Mouse (Mus musculus): ENCODE data around the gene Acox2. TPM values are rescaled to one million over a fixed set of nuclear protein-coding genes. Genes with fewer than 3 reads are reported as not detected.
A peak's percentile ranks its signal among the peaks of the same experiment; 100 is the strongest.

The Acox2 gene
- polyA plus RNA-seq, 1 experiment from 2014 or later = 0.11 TPM

DNA sequence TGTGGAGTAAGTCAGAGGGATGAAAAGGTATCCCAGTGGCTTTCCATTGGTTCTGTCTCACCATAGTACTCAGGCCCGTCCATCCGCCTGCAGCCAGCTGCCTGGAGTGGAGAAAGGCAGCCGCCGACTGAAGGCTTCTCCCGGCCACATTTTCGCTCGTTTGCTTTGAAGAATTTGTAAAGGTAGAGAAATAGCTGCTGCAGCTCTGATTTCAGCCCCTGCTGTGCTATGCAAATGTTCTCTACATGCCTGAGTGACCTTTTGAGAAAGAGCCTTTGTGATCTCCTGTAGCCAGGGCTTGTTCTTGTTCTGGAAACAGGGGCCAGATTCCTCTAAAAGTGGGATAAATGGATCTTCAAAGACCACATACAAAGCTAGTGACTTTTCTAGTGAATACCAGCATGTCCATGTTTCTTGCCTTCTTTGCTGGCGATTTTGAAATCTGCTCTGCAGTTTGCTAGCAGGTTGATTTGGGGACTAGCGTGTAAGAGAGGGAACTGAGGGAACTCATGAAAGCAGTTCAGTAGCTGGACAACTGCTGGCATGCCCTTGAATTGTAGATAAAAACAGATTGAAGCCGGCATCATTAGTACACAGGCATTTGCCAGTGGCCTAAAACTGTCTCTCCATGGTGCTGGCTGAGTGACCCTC lies 40.3 kb downstream of the Acox2 start:
- peaks cover 8% of the 10 kb centered on the region for H3K36me3 ChIP-seq
- 35% methylated on average over 10 of the region's 10 CpGs for WGBS
- H3K9me3 ChIP-seq (replicated peaks) = no peaks in the 10 kb centered on the region
- no peak for DNase-seq (ENCODE audit: low spot score)
- H3K27me3 ChIP-seq (ENCODE audit: low read depth, poor library complexity, severe bottlenecking) = peaks cover 6% of the 10 kb centered on the region; the same call in 1 of the 2 replicates
- no peak overlapping the region for H3K27ac ChIP-seq
- H3K4me3 ChIP-seq = no peak overlapping the region
- H3K4me1 ChIP-seq = peaks cover 35% of the 10 kb centered on the region

DNA sequence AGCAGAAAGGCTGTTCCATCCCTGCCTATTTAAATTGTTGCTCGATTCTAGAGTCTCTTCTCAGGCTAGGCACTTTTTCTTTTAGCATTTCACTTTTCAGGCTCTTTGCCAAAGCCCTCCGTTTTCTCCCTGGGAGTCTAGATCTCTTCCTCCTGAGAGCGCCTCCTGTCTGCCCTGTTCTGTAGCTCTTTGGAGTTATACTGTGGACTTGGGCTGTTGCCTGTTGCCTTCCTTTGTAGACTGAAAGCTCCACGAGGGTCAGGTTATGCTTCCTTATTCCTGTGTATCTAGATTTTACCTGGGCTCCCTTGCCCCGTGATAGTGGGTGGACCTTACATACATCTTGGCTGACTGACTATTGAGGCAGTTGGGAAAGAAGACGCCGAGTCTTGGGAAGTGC lies 40.9 kb downstream of the Acox2 start:
- H3K27ac ChIP-seq = no peak overlapping the region
- peaks cover 8% of the 10 kb centered on the region for H3K36me3 ChIP-seq
- H3K4me3 ChIP-seq = no peak overlapping the region
- 70% methylated on average over 7 of the region's 7 CpGs for WGBS
- no peaks in the 10 kb centered on the region for H3K9me3 ChIP-seq (replicated peaks)
- H3K27me3 ChIP-seq (ENCODE audit: low read depth, poor library complexity, severe bottlenecking) = peaks cover 6% of the 10 kb centered on the region; the same call in 1 of the 2 replicates
- no peak for DNase-seq (ENCODE audit: low spot score)
- H3K4me1 ChIP-seq = peaks cover 35% of the 10 kb centered on the region

DNA sequence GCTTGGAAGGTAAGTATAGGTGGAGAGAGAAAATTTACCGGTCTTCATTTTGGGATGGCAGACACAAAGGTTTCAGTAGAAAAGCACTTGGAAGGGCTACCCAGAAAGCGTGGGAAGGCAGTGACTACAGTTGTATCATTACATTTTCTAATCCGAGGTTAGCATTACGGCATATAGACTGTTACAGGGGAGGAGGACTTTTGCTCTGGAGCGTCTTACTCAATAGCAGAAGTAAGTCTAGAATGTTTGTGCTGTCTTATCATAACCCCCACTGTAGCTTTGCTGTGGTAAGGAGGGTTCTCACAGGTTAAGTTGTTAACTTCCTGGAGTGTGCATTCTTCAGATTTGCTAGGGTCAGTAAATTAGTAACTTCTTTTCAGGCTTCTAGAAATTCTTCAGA lies 43.1 kb downstream of the Acox2 start:
- H3K9me3 ChIP-seq (replicated peaks) = no peaks in the 10 kb centered on the region
- no peak overlapping the region for H3K27ac ChIP-seq
- peaks cover 35% of the 10 kb centered on the region for H3K4me1 ChIP-seq
- no peak for DNase-seq (ENCODE audit: low spot score)
- peaks cover 6% of the 10 kb centered on the region; the same call in 1 of the 2 replicates for H3K27me3 ChIP-seq (ENCODE audit: low read depth, poor library complexity, severe bottlenecking)
- peak overlapping the region; percentile 81; the same call in 1 of the 2 replicates for H3K4me3 ChIP-seq
- H3K36me3 ChIP-seq = no peaks in the 10 kb centered on the region
- 76% methylated on average over 5 of the region's 5 CpGs for WGBS

DNA sequence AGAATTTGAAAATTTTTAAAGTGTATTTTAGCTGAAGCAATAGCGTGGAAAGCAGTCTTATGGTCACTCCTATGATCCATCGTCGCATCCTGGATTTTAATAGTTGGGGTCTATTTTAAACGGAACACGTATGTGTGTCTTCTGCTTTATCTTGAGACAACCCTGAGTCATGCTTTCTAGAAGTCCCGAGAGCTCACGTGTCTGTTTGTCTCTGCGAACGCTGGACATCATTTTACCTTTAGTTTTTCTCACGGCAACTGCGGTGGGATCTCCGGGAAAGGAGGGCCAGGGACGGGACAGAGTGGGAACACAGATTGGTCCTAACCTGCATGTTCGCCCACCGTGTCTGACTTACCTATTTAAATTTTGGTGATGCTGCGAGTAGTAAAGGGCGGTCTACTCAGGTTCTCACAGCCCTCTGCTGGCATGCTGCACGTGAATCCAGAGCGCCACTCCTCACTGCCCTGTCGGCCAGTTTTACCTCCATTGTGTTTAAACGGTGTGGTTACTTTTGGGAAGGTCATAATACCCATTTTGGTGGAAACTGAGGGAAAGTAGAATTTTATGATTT lies 43.9 kb downstream of the Acox2 start:
- DNase-seq (ENCODE audit: low spot score) = no peak
- no peaks in the 10 kb centered on the region for H3K36me3 ChIP-seq
- H3K4me1 ChIP-seq = peaks cover 35% of the 10 kb centered on the region
- 24% methylated on average over 21 of the region's 21 CpGs for WGBS
- no peaks in the 10 kb centered on the region for H3K9me3 ChIP-seq (replicated peaks)
- peak overlapping the region; percentile 6; the same call in 1 of the 2 replicates for H3K27ac ChIP-seq
- H3K4me3 ChIP-seq = peak overlapping the region; percentile 81
- peaks cover 6% of the 10 kb centered on the region; the same call in 1 of the 2 replicates for H3K27me3 ChIP-seq (ENCODE audit: low read depth, poor library complexity, severe bottlenecking)

DNA sequence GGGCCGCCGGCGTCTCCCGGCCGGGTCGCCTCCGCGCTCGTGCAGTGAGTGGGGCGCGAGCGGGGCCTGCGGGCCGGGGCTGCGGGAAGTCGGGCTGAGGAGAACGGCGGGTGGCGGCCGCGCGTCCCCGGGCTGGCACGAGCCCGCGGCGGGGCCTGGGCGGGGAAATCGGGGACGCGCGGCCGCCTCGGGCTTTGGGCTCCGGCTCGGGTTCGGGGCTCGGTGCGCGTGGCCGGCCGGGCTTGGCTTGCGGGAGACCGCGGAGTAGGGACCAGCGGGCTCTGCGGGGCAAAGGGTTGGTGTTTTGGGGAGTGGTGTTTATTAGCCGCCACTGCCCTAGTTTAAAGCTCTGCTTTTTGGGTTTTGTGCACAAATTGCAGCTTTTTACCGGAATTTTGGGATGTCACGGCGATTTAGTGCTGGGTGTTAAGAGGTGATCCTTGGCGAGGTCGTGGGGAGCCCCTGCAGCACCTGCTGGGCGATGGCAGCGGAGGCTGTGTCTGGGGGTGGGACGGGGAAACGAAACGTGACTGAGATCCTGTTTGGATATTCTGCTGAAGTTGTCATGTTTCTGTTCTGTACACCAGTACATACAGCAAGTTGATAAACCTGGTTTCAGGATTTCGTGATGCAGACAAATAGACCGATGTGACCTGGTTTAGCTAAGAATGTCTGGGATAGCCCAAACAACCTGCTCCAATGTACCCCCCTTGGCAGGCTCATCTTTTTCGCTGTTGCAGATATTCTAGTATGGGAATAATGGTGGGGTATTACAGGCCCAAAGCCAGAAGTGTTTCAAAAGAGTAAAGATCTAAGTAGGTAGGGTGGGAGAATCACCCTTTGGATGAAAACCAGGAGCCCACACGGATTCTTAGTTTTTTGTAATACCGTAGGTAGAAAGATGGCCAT lies 44.6 kb downstream of the Acox2 start:
- peak overlapping the region; percentile 96 for H3K27ac ChIP-seq
- H3K27me3 ChIP-seq (ENCODE audit: low read depth, poor library complexity, severe bottlenecking) = peaks cover 6% of the 10 kb centered on the region; the same call in 1 of the 2 replicates
- H3K4me3 ChIP-seq = peak overlapping the region; percentile 81
- peaks cover 39% of the 10 kb centered on the region for H3K4me1 ChIP-seq
- WGBS = 3% methylated on average over 63 of the region's 63 CpGs
- no peaks in the 10 kb centered on the region for H3K9me3 ChIP-seq (replicated peaks)
- peak; percentile 81 for DNase-seq (ENCODE audit: low spot score)
- H3K36me3 ChIP-seq = no peaks in the 10 kb centered on the region

GRCm38 (mm10) chr14:8213803-8214224 lies 45.3 kb downstream of the Acox2 start, which contains the start of gene Kctd6:
Gene Kctd6 (plus strand): TSS chr14:8214140.
- WGBS = under 1% methylated on average over 48 of the region's 49 CpGs
- H3K36me3 ChIP-seq = no peaks in the 10 kb centered on the region
- H3K27me3 ChIP-seq (ENCODE audit: low read depth, poor library complexity, severe bottlenecking) = peaks cover 6% of the 10 kb centered on the region; the same call in 1 of the 2 replicates
- H3K27ac ChIP-seq = peak within 1 kb of the TSS; percentile 96
- peak within 1 kb of the TSS; percentile 81 for H3K4me3 ChIP-seq
- H3K9me3 ChIP-seq (replicated peaks) = no peaks in the 10 kb centered on the region
- peaks cover 40% of the 10 kb centered on the region for H3K4me1 ChIP-seq
- DNase-seq (ENCODE audit: low spot score) = peak; percentile 99

- 82% methylated on average over 2 of the region's 2 CpGs for WGBS
- H3K27me3 ChIP-seq (ENCODE audit: low read depth, poor library complexity, severe bottlenecking) = peaks cover 6% of the 10 kb centered on the region; the same call in 1 of the 2 replicates
- no peak for DNase-seq (ENCODE audit: low spot score)
- no peaks in the 10 kb centered on the region for H3K36me3 ChIP-seq
- H3K4me1 ChIP-seq = peaks cover 35% of the 10 kb centered on the region
- H3K27ac ChIP-seq = no peak overlapping the region
- no peak overlapping the region for H3K4me3 ChIP-seq
- H3K9me3 ChIP-seq (replicated peaks) = no peaks in the 10 kb centered on the region
Measured at GRCm38 (mm10) chr14:8212996-8213395, 46.2 kb downstream of the Acox2 start.

GRCm38 (mm10) chr14:8209896-8210295 lies 49.3 kb downstream of the Acox2 start:
- no peak overlapping the region for H3K27ac ChIP-seq
- H3K36me3 ChIP-seq = no peaks in the 10 kb centered on the region
- peaks cover 34% of the 10 kb centered on the region for H3K4me1 ChIP-seq
- DNase-seq (ENCODE audit: low spot score) = no peak
- no peaks in the 10 kb centered on the region for H3K9me3 ChIP-seq (replicated peaks)
- H3K4me3 ChIP-seq = no peak overlapping the region
- WGBS = 88% methylated on average over 2 of the region's 2 CpGs
- no peaks in the 10 kb centered on the region for H3K27me3 ChIP-seq (ENCODE audit: low read depth, poor library complexity, severe bottlenecking)

DNA sequence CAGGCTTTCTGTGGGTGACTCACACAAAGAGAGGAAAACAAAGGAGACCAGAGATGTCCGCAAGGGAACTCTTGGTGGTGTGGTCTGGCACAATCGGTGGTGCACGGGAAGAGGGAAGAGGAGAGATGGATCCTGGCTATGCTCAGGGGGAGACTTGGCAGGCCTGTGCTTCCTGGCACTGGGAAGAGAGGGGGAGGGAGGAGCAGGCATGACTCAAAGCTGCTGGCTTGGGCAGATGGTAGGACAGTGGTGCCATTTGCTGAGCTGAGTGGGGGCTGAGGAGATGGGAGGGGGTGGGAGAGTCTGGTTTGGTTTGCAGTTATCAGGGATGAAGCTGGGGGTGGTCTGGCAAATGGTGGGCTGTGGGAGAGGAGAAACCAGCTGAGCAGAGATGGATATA lies 50.3 kb downstream of the Acox2 start:
- Histone ChIP-seq H3K36me3 (no peaks in the 10 kb centered on the region), H3K27me3 (ENCODE audit: low read depth, poor library complexity, severe bottlenecking) (no peaks in the 10 kb centered on the region), H3K9me3 (replicated peaks) (no peaks in the 10 kb centered on the region), H3K27ac (peak overlapping the region; percentile 5; the same call in 1 of the 2 replicates), H3K4me1 (peaks cover 27% of the 10 kb centered on the region), H3K4me3 (no peak overlapping the region)
- no peak for DNase-seq (ENCODE audit: low spot score)
- 71% methylated on average over 3 of the region's 3 CpGs for WGBS

DNA sequence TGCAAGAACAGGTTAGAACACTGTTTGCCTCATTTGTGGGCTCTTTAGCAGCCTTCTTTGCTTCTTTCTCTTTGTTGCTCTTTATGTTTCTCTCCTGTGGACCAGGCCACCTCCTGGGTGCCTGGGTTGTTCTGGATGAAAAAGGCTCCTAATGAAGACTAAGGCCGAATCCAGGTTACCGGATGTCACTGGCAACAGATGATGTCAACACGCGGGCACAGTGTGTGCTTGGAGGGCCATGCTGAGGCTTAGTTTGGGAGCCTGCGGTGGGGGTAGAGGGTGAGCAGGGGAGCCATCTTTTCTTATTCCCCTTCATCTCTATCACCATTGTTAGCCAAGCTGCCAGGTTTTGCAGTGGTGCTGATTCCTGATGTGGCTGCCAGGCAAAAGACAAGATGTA lies 51.6 kb downstream of the Acox2 start:
- WGBS = 80% methylated on average over 5 of the region's 5 CpGs
- H3K27ac ChIP-seq = peak overlapping the region; percentile 67
- no peaks in the 10 kb centered on the region for H3K36me3 ChIP-seq
- no peaks in the 10 kb centered on the region for H3K9me3 ChIP-seq (replicated peaks)
- H3K4me1 ChIP-seq = peaks cover 27% of the 10 kb centered on the region
- DNase-seq (ENCODE audit: low spot score) = no peak
- H3K27me3 ChIP-seq (ENCODE audit: low read depth, poor library complexity, severe bottlenecking) = no peaks in the 10 kb centered on the region
- no peak overlapping the region for H3K4me3 ChIP-seq

GRCm38 (mm10) chr14:8207105-8207504 lies 52.0 kb downstream of the Acox2 start:
- H3K9me3 ChIP-seq (replicated peaks) = no peaks in the 10 kb centered on the region
- no peaks in the 10 kb centered on the region for H3K27me3 ChIP-seq (ENCODE audit: low read depth, poor library complexity, severe bottlenecking)
- no peak overlapping the region for H3K4me3 ChIP-seq
- H3K36me3 ChIP-seq = no peaks in the 10 kb centered on the region
- WGBS = 35% methylated on average over 5 of the region's 5 CpGs
- peak overlapping the region; percentile 67 for H3K27ac ChIP-seq
- H3K4me1 ChIP-seq = peaks cover 27% of the 10 kb centered on the region
- DNase-seq (ENCODE audit: low spot score) = no peak

DNA sequence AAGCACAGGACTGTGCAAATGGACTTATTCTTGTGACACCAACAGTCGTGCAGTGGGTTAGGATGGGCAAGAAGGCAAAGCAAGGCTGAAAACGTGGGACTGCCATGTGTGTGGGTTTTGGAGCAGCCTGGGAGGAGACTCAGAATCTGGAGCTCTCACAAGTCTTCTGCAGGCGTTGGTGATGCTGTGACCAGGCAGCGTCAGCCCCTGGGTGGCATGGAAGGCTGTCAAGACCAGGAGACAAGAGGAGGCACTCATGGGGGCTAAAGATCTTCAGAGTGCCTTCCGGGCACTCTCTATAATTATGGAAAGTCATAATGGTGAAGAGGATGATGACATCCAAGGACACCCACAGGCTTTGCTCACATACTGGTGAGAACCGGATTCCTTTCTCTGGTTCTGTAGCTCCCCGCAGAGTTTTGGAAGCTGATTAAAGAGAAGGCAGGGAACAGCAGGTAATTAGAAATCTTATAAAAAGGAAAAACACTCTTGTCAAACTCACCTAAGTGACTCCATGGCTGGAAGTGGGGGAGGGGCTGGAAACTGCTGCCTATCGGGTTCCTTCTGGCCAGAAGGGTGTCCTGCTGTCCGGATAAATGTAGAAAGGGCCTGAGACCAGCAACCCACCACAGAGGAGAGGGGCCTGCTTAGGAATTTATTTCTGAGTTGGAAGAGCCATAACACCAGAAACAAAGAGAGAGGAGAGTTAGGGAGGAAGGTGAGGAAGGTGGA lies 52.8 kb downstream of the Acox2 start:
- Histone ChIP-seq H3K27me3 (ENCODE audit: low read depth, poor library complexity, severe bottlenecking) (no peaks in the 10 kb centered on the region), H3K9me3 (replicated peaks) (no peaks in the 10 kb centered on the region), H3K36me3 (no peaks in the 10 kb centered on the region), H3K27ac (peak overlapping the region; percentile 67), H3K4me3 (no peak overlapping the region), H3K4me1 (peaks cover 27% of the 10 kb centered on the region)
- 51% methylated on average over 9 of the region's 9 CpGs for WGBS
- no peak for DNase-seq (ENCODE audit: low spot score)
